Mouse (Mus musculus): Measurements from ENCODE around the gene Enthd1. TPM values are rescaled to one million over a fixed set of nuclear protein-coding genes. Genes with fewer than 3 reads are reported as not detected.

Enthd1 gene
- polyA plus RNA-seq, 1 experiment from 2014 or later: not detected

GRCm38 (mm10) chr15:80410661-80411060, 154.3 kb downstream of the Enthd1 start:
- no peak overlapping the region for H3K4me3 ChIP-seq (replicated peaks; ENCODE audit: low read length)
- no peaks in the 10 kb centered on the region for H3K9me3 ChIP-seq (ENCODE audit: control insufficient read depth, low read length)
- H3K9ac ChIP-seq (replicated peaks; ENCODE audit: low read depth, low read length): no peak overlapping the region
- H3K27ac ChIP-seq (ENCODE audit: low read length): no peak overlapping the region
- 85% methylated on average over 7 of the region's 7 CpGs for WGBS
- H3K4me2 ChIP-seq (ENCODE audit: low read length): no peak overlapping the region
- no peak for ATAC-seq
- no peaks in the 10 kb centered on the region for H3K27me3 ChIP-seq (replicated peaks; ENCODE audit: control insufficient read depth, insufficient read depth, low read length)
- no peaks in the 10 kb centered on the region for H3K4me1 ChIP-seq (replicated peaks; ENCODE audit: control insufficient read depth, insufficient read depth, low read length)
- no peaks in the 10 kb centered on the region for H3K36me3 ChIP-seq (ENCODE audit: control insufficient read depth, insufficient read depth)

- H3K4me3 ChIP-seq (replicated peaks; ENCODE audit: low read length): no peak overlapping the region
- ATAC-seq: no peak
These were observed 157.1 kb downstream of the Enthd1 start for GRCm38 (mm10) chr15:80407873-80408272.

More at GRCm38 (mm10) chr15:80407873-80408272, 157.1 kb downstream of the Enthd1 start:
- 0 out of 2 replicates have a peak, but pooled peaks cover 4% of the 10 kb centered on the region for H3K9me3 ChIP-seq (ENCODE audit: control insufficient read depth, low read length)
- H3K4me2 ChIP-seq (ENCODE audit: low read length): no peak overlapping the region
- H3K9ac ChIP-seq (replicated peaks; ENCODE audit: low read depth, low read length): no peak overlapping the region
- H3K27ac ChIP-seq (ENCODE audit: low read length): no peak overlapping the region
- H3K27me3 ChIP-seq (replicated peaks; ENCODE audit: control insufficient read depth, insufficient read depth, low read length): no peaks in the 10 kb centered on the region
- WGBS: 35% methylated on average over 1 of the region's 1 CpGs
- H3K4me1 ChIP-seq (replicated peaks; ENCODE audit: control insufficient read depth, insufficient read depth, low read length): no peaks in the 10 kb centered on the region
- no peaks in the 10 kb centered on the region for H3K36me3 ChIP-seq (ENCODE audit: control insufficient read depth, insufficient read depth)

Other genes with a start within 250 kb of the Enthd1 start
- 0.25 TPM in 1 of 2 replicates, not detected in the other for gene Grap2, start 7.4 kb upstream of the Enthd1 start, polyA plus RNA-seq (2015; fragmentation: Nextera tagmentation; extraction: Ambion mirVana)
- 0.12 TPM in 1 of 2 replicates, not detected in the other for gene Fam83f, start 106.7 kb upstream of the Enthd1 start, polyA plus RNA-seq (2015; fragmentation: Nextera tagmentation; extraction: Ambion mirVana)
- gene Tnrc6b, start 146.2 kb upstream of the Enthd1 start, polyA plus RNA-seq (2015; fragmentation: Nextera tagmentation; extraction: Ambion mirVana): 30.2 and 41.6 TPM in 2 replicates

Data from forebrain, embryonic 16.5 days (tissue).